In genomic region chr12:79859354-79860247, GRCm38 (mm10) we compare ENCODE assay signal across 8 mouse cellular contexts.
DNase-seq lines count a peak whose midpoint lies in the region; ATAC-seq and TF ChIP-seq lines count a peak whose summit lies in the region.

No protein-coding gene starts in this region.

- H3K36me3 ChIP-seq in forebrain, embryonic 11.5 days (ENCODE audit: control insufficient read depth, insufficient read depth, low read length) = no peaks in the 10 kb centered on the region
- no peaks in the 10 kb centered on the region for H3K36me3 ChIP-seq in forebrain, postnatal 0 days (ENCODE audit: insufficient read depth)
- no peaks in the 10 kb centered on the region for H3K36me3 ChIP-seq in intestine, embryonic 16.5 days (ENCODE audit: control insufficient read depth, insufficient read depth, low read length)
- H3K36me3 ChIP-seq in liver, postnatal 0 days (replicated peaks; ENCODE audit: insufficient read depth, low read length) = no peaks in the 10 kb centered on the region
- H3K36me3 ChIP-seq in thymus, adult 2 months (ENCODE audit: control insufficient read depth, insufficient read depth, low read length) = no peaks in the 10 kb centered on the region

- ATAC-seq in forebrain, embryonic 11.5 days (replicated peaks; ENCODE audit: low FRiP score) = peak; percentile 87
- no peak for ATAC-seq in forebrain, postnatal 0 days
- peak; percentile 81 for ATAC-seq in intestine, embryonic 16.5 days
- 0 out of 2 replicates have a peak, but pooled peaks have one; percentile 23 for ATAC-seq in liver, postnatal 0 days

- TF ChIP-seq CTCF in forebrain, postnatal 0 days (IDR thresholded peaks at IDR 0.05; ENCODE audit: low read depth) = no peak
- no peak for TF ChIP-seq CTCF in liver, postnatal 0 days (IDR thresholded peaks at IDR 0.05; ENCODE audit: low read depth)
- no peak for TF ChIP-seq CTCF in thymus, adult 2 months (IDR thresholded peaks at IDR 0.05; ENCODE audit: borderline replicate concordance, control insufficient read depth, extremely low read depth, insufficient read depth, low read length, poor library complexity)

- TF ChIP-seq EP300 in liver, postnatal 0 days (IDR thresholded peaks at IDR 0.05; ENCODE audit: low read depth) = no peak

- peak; percentile 71 for DNase-seq in forebrain, embryonic 11.5 days (ENCODE audit: low spot score)
- no peak for DNase-seq in forebrain, postnatal 0 days
- DNase-seq in heart, adult 11 months = peak; percentile 98
- no peak for DNase-seq in liver, postnatal 0 days
- peak; percentile 13 for DNase-seq in retina, postnatal 7 days (ENCODE audit: low read depth, low spot score)
- no peak for DNase-seq in layer of hippocampus, adult 8-10 months (ENCODE audit: low spot score in 2 of 2)
- no peak for DNase-seq in thymus, adult 2 months

- no peak overlapping the region for H3K4me3 ChIP-seq in forebrain, embryonic 11.5 days (ENCODE audit: low read depth, low read length)
- H3K4me3 ChIP-seq in forebrain, postnatal 0 days (ENCODE audit: low read depth, low read length) = no peak overlapping the region
- H3K4me3 ChIP-seq in intestine, embryonic 16.5 days (ENCODE audit: low read length) = no peak overlapping the region
- H3K4me3 ChIP-seq in liver, postnatal 0 days (ENCODE audit: low read depth, low read length) = no peak overlapping the region
- no peak overlapping the region for H3K4me3 ChIP-seq in thymus, adult 2 months (ENCODE audit: control insufficient read depth, insufficient read depth, low read length)

- peak overlapping the region; percentile 47 for H3K9ac ChIP-seq in forebrain, embryonic 11.5 days (ENCODE audit: low read length)
- no peak overlapping the region for H3K9ac ChIP-seq in forebrain, postnatal 0 days
- H3K9ac ChIP-seq in intestine, embryonic 16.5 days (ENCODE audit: low read depth, low read length) = peak overlapping the region; percentile 32; the same call in 1 of the 2 replicates
- 0 out of 2 replicates have a peak overlapping the region, but pooled peaks have one; percentile 11 for H3K9ac ChIP-seq in liver, postnatal 0 days (replicated peaks)

- TF ChIP-seq POLR2A in thymus, adult 2 months (IDR thresholded peaks at IDR 0.05; ENCODE audit: control insufficient read depth, extremely low read depth, insufficient read depth, low read length, poor library complexity) = no peak

- peaks cover 13% of the 10 kb centered on the region for H3K4me1 ChIP-seq in forebrain, embryonic 11.5 days (replicated peaks; ENCODE audit: control insufficient read depth, insufficient read depth, low read length)
- no peaks in the 10 kb centered on the region for H3K4me1 ChIP-seq in forebrain, postnatal 0 days (ENCODE audit: insufficient read depth)
- peaks cover 36% of the 10 kb centered on the region for H3K4me1 ChIP-seq in intestine, embryonic 16.5 days (ENCODE audit: control insufficient read depth, insufficient read depth, low read length)
- H3K4me1 ChIP-seq in liver, postnatal 0 days (ENCODE audit: insufficient read depth) = peaks cover 8% of the 10 kb centered on the region
- no peaks in the 10 kb centered on the region for H3K4me1 ChIP-seq in thymus, adult 2 months (replicated peaks; ENCODE audit: control insufficient read depth, insufficient read depth, low read length)

- peak overlapping the region; percentile 79 for H3K27ac ChIP-seq in forebrain, embryonic 11.5 days (ENCODE audit: low read depth, low read length)
- H3K27ac ChIP-seq in forebrain, postnatal 0 days (ENCODE audit: low read depth, low read length) = no peak overlapping the region; the same call in 1 of the 2 replicates
- H3K27ac ChIP-seq in intestine, embryonic 16.5 days (ENCODE audit: low read length) = peak overlapping the region; percentile 84
- peak overlapping the region; percentile 52; the same call in 1 of the 2 replicates for H3K27ac ChIP-seq in liver, postnatal 0 days (ENCODE audit: low read depth)
- no peak overlapping the region for H3K27ac ChIP-seq in thymus, adult 2 months (ENCODE audit: control insufficient read depth, insufficient read depth, low read length)

- WGBS in forebrain, embryonic 11.5 days = 9% methylated on average over 14 of the region's 14 CpGs
- WGBS in forebrain, postnatal 0 days = 18% methylated on average over 14 of the region's 14 CpGs
- WGBS in intestine, embryonic 16.5 days = 20% methylated on average over 14 of the region's 14 CpGs
- 44% methylated on average over 13 of the region's 14 CpGs for WGBS in liver, postnatal 0 days (ENCODE audit: insufficient replicate concordance)
- 90% methylated on average over 14 of the region's 14 CpGs for WGBS in thymus, adult 2 months

- no peaks in the 10 kb centered on the region for H3K27me3 ChIP-seq in forebrain, embryonic 11.5 days (ENCODE audit: control insufficient read depth, insufficient read depth, low read length)
- no peaks in the 10 kb centered on the region for H3K27me3 ChIP-seq in forebrain, postnatal 0 days (ENCODE audit: insufficient read depth, low read length)
- no peaks in the 10 kb centered on the region for H3K27me3 ChIP-seq in intestine, embryonic 16.5 days (replicated peaks; ENCODE audit: control insufficient read depth, insufficient read depth, low read length)
- no peaks in the 10 kb centered on the region for H3K27me3 ChIP-seq in liver, postnatal 0 days (ENCODE audit: insufficient read depth, low read length)
- H3K27me3 ChIP-seq in thymus, adult 2 months (ENCODE audit: control insufficient read depth, insufficient read depth, low read length) = no peaks in the 10 kb centered on the region

- H3K9me3 ChIP-seq in forebrain, embryonic 11.5 days (ENCODE audit: control insufficient read depth, low read length) = peaks cover 2% of the 10 kb centered on the region; the same call in 1 of the 2 replicates
- H3K9me3 ChIP-seq in forebrain, postnatal 0 days (ENCODE audit: low read length) = no peaks in the 10 kb centered on the region
- 0 out of 2 replicates have a peak, but pooled peaks cover 2% of the 10 kb centered on the region for H3K9me3 ChIP-seq in intestine, embryonic 16.5 days (ENCODE audit: control insufficient read depth, low read length)
- H3K9me3 ChIP-seq in liver, postnatal 0 days (ENCODE audit: low read length) = no peaks in the 10 kb centered on the region

- H3K4me2 ChIP-seq in forebrain, embryonic 11.5 days (ENCODE audit: low read depth, low read length, severe bottlenecking) = no peak overlapping the region
- H3K4me2 ChIP-seq in forebrain, postnatal 0 days (ENCODE audit: low read depth) = no peak overlapping the region
- H3K4me2 ChIP-seq in intestine, embryonic 16.5 days (ENCODE audit: low read depth, low read length) = no peak overlapping the region
- H3K4me2 ChIP-seq in liver, postnatal 0 days (ENCODE audit: low read depth, low read length) = no peak overlapping the region

Comparison
In these comparisons a context has a peak if more than half of its experiments do, and no peak if none do; other contexts are left out.
1. DNase-seq: peak in forebrain, embryonic 11.5 days (single experiment), heart, adult 11 months (single experiment) and retina, postnatal 7 days (single experiment); none in forebrain, postnatal 0 days (single experiment), liver, postnatal 0 days (single experiment), layer of hippocampus, adult 8-10 months (0 of 2) and thymus, adult 2 months (single experiment).
2. H3K27ac ChIP-seq: peak in forebrain, embryonic 11.5 days (single experiment), intestine, embryonic 16.5 days (single experiment) and liver, postnatal 0 days (single experiment); none in forebrain, postnatal 0 days (single experiment) and thymus, adult 2 months (single experiment).